Mouse (Mus musculus) fibroblast of lung, adult 2 months (primary cell): ENCODE measurements at regions not wholly inside any gene's neighbourhood (a gene's known extent, or its start where the extent isn't known, plus 50 kb on each side); places are given as distances from the start of the nearest gene placed in this dataset.

Experiments
- DNase-seq: peaks from one replicate; pipeline ENCODE4 v3.0.0-alpha.2; 2011; ENCODE audit warnings: low read depth

DNA sequence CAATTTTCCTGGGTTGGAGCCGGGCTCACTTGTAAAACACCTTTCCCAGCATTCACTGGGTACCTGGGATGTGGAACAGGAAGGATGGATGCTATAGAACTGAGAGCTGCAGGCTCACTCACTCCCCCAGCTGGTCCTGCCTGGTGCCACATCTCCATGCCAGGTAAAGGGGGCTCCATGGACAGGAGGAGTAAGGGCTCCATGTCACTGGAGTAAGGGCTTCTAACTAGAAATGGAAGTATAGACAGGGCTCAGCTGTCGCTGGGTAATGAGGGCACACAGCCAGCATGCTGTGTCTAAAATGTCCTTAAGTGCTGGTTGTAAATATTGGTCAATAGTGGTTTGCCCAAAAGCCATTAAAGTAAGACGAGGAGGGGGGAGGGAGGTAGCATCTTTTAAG is 99.4 kb upstream of the Gpr12 start:
- no peak for DNase-seq

DNA sequence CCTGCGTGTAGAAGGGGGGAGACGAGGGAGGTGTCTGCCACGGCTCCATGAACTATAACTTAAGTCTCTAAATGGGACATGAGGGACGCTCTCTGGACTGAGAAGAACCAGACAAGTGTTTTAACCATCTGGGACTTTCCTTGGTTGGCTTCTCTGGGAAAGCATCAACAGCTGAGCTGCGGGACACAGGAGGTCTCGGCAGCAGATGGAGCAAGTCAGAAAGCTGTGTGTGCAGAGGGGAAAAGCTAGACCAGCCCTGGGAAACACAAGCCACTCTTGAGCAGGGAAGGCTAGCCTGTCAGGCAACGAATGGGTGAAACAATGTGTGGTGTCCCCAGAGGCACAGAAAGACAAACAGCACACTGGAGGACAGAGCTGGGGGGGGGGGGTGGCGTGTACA is 98.5 kb upstream of the Gpr12 start:
- DNase-seq, result no peak

DNA sequence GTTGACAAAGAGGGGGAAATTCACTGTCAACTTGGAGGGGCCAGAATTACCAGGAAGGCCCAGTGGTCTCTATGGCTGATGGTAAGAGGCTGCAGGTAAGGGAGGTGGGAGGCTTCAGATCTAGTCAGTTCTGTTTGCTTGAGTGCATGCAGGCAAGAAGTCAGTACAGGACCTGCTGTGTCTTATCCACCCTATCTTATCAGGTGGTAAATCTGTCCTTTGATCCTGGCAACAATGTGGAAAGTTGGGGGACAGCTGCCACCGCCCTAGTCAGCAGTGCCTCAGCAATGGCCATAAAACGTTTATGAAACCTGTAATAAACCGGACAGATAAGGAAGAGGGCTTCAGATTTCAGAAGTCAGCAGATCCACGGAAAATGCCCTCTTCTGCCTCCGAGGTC is 97.9 kb upstream of the Gpr12 start:
- no peak for DNase-seq

DNA sequence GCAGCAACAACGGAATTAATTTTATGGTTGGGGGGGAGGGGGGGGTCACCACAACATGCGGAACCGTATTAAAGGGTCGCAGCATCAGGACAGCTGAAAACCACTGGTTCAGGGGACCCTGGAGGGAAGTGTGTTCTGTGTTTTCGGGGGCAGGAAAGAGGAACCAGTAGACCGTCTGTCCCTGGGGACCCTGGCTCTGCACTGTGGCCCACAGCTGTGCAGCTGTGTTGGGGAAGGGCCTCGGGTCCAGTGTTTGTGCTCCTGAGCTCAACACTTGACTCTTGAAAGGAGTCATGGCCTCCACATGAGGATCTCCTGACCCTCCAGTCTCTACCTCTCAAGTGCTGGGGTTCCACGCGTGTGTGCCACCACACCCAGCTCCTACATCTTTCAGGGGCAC is 96.5 kb upstream of the Gpr12 start:
- no peak for DNase-seq

DNA sequence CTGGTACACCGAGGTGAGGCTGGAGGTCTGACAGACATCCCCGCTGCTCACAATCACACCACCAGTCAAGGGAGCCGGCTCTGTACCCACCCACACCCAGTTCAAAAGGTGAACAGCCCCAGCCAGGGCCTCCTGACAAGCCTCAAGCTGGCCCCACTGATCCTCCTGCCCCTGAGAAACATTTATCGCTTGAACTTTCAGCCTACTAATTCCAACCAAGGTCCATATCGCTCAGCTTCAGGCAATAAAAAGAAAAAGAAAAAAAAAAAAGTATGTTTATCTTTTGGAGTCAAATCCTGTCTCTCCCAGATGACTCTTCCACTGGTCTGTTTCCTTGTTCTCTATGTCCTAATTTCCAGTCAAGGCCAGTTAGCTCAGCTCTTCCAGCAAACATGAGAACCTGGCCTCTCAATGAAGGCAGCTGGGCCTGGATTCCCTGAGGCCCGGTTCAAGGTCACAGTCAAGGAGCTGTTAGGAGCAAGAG is 94.2 kb upstream of the Gpr12 start:
- DNase-seq, result no peak

DNA sequence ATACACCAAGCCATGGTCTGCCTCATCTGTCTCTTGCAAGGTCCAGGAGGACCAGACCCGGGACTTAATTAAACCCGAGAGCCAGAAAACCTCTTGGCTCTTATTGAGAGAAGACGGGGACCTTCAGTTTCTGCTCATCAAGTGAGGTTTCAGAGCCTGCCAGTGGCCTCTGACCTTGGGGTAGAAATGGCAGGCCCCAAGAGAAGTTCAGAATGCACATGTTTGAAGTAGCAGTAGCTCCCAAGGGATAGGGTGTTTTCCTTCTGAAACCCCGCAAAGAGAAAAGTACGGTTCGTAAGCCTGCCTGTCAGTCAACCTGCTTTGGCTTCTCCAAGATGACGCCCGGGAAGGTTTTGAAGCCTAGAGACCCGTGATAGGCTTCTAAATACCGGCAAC is 93.7 kb upstream of the Gpr12 start:
- no peak for DNase-seq

DNA sequence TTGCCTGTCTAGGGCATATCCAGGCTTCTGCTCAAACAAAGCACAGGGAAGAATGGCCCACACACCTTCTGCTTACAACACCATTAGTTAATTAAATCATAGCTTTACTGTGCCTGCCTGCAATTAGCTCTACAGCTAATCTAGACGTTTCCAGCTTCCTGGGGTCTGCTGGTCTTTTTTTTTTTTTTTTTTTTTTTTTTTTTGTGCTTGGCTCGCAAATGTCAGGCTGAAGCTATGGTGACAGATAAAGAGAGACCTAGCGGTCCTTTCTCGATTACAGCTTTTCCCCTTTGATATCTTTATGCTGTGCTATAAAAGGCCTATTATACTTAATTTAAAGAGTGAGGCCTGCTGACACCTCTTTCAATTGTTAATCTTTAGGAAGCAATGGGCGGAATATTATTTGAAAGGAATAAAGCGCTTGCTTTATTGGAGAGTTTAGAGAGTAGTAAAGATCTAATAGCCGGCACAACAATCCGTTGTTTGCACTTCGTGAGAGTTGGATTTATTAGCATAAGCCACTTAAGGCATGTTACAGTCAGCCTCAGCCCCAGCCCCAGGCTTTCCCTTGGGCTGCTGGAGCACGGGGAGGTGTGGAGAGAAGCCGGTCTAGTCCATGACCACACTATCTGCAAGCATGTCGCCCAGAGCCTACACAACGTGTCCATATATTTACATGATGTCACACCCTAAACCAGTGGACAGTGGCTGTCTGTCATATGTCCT is 93.2 kb upstream of the Gpr12 start:
- DNase-seq, result no peak

DNA sequence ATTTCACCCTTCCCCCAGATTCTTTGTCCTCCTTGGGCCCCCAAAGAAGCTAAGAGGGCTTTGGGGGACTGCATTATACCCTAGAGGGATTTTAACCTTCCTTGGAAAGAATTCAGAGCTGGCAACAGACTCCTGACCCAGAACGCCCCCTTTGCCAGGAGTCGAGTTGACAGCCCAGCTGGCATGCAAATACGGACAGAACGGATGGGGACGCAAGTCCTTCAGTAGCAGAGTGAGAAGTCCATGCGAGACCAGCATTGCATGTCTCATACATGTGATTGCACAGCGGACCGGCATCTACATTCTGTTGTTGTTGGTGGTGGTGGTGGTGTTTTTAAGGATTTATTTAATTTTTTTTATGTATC is 92.1 kb upstream of the Gpr12 start:
- DNase-seq, result no peak

DNA sequence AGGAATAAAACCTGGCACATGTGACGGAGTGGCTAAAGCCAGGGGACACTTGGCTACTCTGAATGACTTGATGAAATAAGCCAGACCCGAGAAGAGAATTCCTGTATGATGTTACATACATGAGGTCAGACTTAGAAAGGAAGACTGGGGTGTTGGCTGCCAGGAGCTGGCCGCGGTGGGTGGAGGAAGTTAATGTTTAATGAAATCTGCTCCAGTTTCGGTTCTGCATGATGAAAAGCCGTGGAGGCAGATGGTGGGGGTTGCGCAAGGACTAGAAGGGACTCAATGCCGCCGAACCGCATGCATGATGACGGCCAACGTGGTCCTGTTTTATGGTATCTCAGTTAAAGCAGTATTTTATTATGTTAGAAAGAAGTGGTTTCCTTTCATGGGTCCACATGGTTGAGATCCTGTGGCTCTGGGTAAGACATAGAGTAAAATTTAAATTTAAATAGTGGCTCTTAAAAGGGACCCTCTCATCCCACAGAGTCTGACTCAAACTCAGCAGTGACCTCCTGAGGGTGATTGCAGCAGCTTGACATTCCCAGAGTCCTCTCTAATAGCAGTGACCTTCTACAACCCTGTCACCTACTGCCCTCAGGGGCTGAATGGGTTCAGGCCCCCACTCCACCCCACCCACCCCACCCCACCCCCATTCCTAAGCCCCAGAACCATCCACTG is 91.6 kb upstream of the Gpr12 start:
- no peak for DNase-seq

DNA sequence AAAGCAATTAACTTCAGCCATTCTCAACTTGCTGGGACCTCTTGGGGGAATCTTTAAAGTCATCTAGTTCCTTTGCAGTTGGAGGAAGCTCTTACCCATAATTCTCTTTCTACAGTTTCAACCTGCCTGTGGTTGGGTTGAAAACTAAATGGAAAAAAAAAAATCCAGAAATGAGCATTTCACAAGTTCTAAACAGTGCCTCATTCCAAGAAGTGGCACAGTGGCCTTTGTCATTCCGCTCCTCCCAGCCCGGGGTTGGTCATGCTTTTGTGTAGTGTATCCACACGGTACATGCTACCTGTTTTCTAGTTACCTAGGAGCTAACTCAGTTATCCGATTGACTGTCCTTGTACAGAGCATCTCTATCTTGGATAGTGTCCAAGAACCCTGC is 90.8 kb upstream of the Gpr12 start:
- no peak for DNase-seq

DNA sequence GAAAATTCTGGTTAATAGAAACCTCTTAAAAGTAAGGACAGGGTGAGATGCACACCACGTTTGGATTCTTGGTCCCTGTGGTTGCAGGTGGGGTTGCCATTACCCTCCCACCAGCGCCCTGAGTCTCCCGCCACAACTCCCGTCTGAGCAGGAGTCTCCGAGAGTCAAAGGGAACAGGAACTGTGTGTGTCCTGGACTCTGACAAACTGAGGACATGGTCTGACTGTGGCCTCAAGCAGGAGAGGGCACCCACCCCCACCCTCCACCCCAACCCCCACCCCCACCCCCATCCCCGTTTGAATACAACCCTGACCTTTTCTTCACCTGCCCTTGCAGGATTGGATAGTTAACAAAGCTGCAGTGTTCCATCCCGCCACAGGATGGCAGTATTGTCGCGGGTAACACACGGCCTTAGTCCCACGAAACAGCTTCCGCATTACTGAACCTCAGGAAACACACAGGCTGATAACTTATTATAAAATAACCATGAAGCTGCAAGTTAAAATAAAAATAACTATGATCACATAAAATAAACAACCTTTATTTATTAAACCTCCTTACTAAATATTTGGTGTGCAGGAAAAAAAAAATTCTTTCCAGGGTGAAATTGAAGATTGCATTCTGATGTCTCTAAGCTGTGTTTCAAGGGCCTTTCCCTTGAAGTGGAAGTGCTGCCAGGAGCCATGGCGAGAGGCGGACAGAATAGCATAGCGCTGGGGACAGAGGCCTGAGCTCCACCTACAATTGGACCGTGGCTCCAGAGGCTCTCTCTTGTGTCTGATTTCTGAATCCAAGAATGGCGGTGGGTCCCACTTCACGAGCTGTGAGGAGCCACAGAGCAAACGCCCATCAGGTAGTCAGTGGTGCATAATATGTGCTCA is 90.2 kb upstream of the Gpr12 start:
- peak; percentile 13 for DNase-seq

DNA sequence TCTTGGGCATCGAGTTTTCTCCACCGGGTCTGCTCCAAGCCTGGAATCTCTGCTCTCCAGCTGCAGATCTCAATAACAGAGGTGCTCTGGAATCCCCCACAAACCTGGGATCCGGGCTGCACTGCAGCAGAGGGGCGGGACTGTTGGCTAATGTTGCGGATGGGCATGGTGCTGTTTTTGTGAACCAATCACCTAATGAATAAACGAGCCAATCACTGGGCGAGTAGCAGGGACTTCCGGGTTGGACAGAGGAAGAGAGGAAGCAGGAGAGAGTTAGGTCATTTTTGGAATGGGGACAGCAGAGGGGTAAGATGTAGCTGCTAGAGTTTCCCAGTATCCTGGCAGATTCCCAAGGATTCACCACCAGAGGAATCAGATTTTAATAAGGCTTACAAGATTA is 76.7 kb upstream of the Gpr12 start:
- DNase-seq, result no peak

DNA sequence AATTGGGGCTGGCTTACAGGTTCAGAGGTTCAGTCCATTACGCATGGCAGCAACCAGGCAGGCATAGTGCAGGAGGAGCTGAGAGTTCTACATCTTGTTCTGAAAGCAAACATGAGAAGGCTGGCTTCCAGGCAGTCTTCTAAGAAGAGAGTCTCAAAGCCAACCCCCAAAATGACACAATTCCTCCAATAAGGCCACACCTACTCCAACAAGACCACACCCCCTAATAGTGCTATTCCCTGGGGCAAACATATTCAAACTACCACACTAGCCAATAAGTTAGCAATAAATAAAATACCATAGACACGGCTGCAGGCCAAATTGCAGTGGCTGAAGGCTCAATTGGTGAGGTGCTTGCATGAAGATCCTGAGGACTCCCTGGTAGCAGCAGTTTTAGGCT is 72.2 kb upstream of the Gpr12 start:
- no peak for DNase-seq

DNA sequence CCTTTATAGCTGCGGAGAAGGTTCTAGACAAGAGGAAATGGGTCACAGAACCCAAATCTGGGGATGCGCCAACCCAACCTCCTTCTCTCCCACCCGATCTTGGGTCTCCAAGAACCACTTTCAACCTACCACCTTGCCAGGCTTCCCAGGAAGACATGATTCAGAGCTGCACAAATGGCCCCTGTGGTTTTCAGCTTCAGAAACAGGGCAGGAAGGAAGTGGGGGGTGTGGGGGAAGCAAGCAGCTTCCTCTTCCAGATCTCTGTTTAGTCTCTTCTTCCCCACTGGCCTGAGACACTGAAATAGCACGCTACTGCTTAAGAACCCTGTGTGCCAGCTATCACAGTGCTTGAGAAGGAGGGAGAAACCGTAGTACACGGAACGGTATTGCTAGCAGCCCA is 70.4 kb upstream of the Gpr12 start:
- DNase-seq, result no peak

DNA sequence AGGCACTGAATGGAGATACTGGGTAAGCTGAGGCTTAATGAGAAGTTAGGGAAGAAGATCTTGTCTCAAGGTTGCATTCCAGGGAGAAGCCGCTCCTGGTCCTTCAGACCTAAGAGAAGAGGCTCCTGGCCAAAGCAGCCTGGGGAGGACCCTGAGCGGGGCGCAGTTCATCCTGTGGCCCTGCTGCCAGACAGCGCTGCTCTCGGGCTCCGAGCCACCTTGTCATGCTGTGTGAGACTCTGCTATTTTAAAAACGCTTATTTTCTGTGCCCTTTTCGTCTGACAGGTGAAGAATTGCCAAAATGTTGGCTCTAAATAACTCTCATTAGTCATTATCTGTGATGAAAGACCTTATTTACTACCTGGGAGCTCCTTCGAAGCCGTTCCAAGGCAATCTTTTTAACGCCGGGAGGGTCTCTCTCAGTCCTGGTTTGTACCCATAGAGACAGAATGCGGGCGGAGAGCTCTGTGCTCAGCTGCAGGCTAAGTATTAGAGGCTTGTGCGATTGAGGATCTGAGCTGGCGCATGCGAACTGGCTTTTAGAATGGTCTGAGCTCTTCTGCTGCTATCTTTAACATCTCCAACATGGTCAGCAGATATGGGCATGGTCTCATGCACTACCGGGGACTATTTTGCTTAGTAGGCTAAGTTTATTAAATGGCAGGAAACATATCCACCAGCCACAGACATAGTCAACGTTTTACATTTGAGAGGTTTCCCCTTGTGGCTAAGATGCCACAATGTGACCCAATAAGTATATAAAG is 68.8 kb upstream of the Gpr12 start:
- DNase-seq, result no peak

DNA sequence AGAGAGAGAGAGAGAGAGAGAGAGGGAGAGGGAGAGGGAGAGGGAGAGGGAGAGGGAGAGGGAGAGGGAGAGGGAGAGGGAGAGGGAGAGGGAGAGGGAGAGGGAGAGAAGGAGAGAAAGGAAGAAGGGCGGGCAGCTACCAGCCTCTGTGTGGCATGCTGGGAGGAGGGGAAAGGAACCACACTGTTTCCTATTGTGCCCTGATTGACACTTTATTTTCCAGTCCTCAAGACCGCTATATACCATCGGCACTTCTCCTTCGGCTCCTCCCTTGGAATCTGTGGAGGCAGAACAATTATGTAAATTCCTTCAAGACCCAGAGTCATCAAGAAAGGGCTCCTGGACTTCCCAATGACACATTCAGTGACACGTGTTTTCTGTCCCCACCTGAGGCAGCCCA is 67.8 kb upstream of the Gpr12 start:
- no peak for DNase-seq

DNA sequence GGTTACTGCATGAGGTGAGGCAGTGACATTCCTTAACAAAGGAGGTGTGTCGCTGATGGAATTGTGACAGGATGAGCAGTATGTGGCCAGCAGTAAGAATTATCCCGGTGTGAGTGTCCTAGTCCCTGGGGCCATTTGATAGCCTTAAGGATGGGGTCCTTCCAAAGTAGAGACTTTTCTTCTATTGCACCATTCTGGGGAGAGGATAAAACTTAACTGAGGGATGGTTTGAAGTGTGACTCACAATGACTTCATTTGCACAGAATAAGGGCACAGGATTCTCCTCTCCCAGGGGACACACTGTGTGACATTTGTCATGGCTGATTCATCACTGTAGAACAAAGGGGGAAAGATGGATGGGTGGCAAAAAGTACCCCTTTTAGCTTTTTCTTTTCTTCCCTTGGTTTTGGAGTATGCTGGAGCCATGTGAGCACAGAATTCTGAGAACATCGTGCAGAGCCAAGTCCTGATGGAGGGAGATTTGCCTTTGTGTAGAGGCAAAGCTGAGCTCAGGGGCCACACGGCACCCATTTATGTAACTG is 63.6 kb upstream of the Gpr12 start:
- no peak for DNase-seq

DNA sequence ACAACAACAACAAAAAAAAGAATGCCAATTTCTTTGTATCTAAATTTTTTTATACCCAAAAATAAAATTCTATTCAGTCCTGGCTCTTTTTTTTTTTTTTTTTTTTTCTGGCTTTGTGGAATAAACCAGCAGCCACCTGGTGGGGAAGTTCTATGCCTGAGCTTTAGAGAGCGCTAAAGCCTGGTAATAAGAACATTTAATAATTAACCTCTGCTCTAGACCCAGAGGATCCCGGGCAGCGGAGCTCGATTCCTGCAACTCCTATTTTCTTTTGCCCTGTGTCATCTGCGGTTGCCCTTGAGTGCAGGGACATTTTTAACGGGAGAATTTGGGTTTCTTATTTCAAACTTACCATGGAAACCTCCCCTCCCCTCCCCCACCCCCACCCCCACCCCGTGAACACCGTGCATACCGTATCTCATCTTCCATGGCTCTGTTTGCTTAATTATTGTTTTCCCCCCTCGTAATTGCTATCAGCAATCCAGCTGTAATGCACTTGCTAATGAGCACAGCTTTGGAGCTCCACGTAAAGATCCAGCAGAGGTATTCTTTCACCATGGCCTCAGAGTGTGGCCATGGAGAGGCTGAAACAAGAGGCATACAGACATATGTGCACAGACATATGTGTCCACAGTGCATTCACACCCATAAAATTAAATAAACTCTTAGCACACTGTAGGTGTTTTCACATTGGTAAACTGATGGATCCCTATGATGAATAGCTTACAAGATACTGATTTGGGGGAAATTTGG is 62.8 kb upstream of the Gpr12 start:
- no peak for DNase-seq

DNA sequence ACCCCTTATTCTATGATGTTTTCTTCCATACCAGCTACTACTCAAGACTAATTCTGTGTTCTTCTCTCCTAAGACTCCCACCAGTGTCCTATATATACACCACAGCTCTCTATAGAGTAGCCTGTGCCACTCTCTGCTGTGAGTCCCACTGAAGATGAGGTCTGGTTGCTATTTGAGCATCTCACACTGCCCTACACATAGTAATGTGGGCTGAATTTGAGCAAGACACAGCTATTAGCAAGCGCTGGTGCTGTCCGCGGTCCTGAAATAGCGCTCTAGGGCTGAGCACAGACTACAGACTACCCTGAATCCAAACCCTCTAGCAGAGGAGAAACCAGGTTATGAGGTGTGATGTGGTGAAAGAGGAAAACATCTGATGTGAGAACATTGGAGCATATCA is 59.5 kb upstream of the Gpr12 start:
- no peak for DNase-seq

DNA sequence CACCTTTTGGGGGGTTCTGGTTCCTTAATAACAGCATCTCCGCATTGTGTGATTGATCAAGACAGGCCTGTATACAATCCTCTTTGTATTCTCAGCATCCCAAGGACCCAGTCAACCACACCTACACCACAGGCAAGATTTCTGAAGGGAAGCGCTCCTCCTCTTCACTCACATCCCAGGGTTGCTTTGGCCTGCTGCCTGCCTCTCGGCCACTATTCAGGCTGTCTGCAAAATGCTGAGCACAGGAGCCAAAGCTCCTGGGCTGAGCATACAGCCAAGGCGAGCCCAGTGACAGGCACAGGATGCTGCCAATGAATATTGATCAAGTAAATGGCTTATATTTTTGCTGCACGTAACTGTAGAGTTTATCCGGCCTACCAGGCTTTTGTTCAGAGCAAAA is 56.9 kb upstream of the Gpr12 start:
- no peak for DNase-seq

DNA sequence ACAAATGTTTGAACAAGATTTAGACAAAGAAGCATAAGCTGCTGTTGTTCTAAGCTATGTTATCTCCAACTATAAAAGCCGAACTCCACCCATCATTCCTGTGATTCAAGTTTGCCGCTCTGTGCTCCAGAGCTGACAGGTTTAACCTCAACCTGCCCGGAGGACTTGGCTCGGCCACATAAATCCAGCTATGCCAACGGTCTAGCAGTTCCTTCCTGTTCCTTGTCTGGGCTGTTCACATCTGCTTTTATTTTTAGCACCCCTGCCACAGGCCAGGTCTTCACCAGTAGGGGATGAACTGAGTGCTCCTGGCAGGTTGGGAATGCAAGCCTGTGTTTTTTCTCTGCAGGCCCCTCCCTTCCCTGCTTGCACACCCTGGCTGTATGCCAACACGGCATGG is 51.8 kb upstream of the Gpr12 start:
- no peak for DNase-seq
